Mouse (Mus musculus) thymus, postnatal 36 days (tissue): ENCODE data around the gene Egfl8.

ENCODE experiments used
- DNase-seq, 2 experiments: peaks; one replicate each; pipeline ENCODE4 v3.0.0; 2022; ENCODE audit warnings: mixed read lengths in 2 of 2

Egfl8 gene

GRCm38 (mm10) chr17:34646906-34647787, 31.4 kb upstream of the Egfl8 start, which contains the start of gene Atf6b:
Gene Atf6b (plus strand): TSS chr17:34647146.
- DNase-seq, result peak; percentile 88 to 96

DNA sequence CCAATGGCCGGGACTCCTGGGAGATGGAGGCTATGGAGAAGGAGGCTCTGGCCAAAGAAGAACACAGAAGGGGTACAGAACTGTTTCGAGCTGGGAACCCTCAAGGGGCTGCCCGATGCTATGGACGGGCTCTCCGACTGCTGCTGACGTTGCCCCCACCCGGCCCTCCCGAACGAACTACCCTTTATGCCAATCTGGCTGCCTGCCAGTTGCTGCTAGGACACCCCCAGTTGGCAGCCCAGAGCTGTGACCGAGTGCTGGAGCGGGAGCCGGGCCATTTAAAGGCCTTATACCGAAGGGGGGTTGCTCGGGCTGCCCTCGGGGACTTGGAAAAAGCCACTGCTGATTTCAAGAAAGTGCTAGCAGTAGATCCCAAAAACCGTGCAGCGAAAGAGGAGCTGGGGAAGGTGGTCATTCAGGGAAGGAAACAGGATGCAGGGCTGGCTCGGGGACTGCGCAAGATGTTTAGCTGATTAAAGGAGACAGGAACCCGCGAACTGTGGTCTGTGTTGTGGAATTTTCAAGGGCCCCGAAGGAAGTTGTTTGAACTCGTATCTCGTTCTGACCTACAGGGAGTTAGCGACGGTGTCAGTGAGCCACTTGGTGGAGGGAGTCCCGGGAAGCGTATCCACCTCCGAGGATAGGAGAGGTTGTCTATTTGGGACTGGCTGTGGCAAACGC, 30.2 kb upstream of the Egfl8 start:
- DNase-seq, result no peak

DNA sequence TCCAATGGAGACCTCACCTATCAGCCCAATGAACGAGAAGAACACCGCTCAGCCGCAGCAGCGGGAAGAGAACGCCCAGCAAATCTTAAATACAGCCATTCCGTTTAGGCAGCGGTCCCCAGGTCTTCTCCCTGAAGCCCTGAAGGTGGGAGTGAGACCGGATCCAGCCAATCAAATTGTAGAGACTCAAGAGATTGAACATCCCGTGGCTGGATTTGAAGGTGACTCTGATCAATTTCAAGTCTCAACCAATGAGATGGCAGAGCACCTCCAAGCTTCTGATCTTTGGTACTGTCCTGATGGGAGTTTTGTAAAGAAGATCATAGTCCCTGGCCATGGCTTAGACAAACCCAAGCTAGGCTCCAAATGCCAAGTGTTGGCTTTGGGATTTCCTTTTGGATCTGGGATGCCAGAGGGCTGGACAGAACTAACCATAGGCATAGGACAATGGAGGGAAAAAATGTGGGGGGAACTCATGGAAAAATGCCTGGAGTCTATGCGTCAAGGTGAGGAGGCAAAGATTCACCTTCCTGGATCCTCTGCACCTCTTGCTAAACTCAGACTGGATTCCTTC, 29.6 kb upstream of the Egfl8 start:
- no peak for DNase-seq

- peak; percentile 94 for DNase-seq
Observed at GRCm38 (mm10) chr17:34644608-34645007, 28.8 kb upstream of the Egfl8 start, which contains the start of gene Fkbpl. Gene Fkbpl (plus strand): TSS chr17:34644764.

DNA sequence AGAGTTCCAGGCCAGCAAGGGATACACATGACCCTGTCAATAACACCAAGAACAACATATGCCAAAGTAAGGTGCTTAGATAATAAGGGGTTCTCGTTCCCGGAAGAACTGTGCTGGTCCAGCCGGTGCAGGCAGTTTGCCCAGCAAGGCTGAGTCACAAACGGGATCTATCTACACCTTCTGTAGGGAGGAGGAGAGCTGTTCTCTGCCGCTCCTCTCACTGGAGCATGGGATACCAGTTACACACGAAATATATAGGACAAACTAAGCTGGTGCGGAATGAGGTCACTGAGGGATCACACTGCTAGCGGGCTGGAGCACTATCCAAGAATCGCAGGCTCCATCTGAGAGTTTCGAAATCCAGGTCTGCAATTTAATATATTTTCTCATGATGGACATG, 28.2 kb upstream of the Egfl8 start:
- no peak for DNase-seq

- no peak for DNase-seq
Observed at GRCm38 (mm10) chr17:34643379-34643778, 27.6 kb upstream of the Egfl8 start.

GRCm38 (mm10) chr17:34641945-34642344, 26.2 kb upstream of the Egfl8 start:
- DNase-seq, result no peak

DNA sequence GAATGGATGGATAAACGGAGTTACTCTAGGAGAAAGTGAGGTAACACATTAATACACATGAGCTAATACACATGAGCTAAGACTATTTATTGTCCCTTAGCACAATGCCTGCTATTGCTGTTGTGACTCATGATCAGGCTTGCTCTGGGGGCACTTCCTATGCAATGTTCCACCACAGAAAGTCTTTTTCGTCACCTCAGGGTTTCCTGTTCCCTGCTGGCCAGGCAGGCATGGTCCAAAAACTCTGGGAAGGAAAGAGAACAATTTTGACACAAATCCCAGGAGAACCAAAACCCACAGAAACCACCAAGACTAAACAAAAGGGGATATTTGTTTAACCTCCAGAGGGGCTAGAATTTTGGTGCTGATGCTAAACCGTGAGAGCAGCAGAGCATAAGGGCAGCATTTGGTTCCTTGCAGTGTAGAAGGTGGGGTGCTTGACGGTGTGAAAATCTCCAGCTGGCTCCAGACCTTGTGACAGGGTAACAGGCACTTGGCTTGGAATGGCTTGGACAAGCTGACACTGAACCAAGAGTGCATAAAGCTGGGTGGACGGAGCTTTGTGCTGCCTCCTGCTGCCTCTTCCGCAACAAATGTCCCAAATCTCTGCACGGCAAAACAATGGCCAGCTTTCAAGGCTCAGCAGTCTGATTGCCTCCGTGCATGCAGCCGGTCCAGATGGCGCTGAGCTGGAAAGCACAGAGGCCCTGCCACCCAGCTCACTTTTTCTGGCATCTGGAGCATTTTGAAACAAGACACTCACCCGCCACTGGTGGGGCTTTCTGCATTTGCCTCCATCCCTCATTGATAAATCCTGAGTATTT, 25.2 kb upstream of the Egfl8 start:
- DNase-seq, result no peak

GRCm38 (mm10) chr17:34639461-34640255, 23.9 kb upstream of the Egfl8 start:
- no peak for DNase-seq

GRCm38 (mm10) chr17:34637459-34637858, 21.7 kb upstream of the Egfl8 start:
- no peak for DNase-seq

DNA sequence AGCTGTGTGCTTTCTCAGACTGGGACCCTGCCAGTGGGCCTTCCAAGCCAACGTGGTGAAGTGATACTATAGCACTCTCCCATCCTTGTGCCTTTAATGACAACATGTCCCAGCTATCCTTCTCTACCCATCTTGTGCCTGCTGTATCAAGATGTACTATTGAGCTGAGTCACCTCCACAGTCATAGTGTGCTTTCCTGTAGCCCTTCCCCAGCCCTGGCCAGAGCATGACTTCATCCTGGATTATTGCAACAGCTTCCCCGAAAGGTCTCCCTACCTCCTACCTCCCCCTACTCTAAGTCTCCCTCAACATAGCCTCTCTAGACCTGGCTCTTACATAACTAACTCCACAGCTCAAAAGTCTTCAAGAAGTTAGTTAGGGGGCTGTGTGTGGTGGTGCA, 19.9 kb upstream of the Egfl8 start:
- DNase-seq, result no peak

GRCm38 (mm10) chr17:34632261-34632691, 16.5 kb upstream of the Egfl8 start:
- peak; percentile 86 to 91 for DNase-seq

GRCm38 (mm10) chr17:34631647-34632046, 15.9 kb upstream of the Egfl8 start:
- peak; percentile 26 to 51 for DNase-seq

- DNase-seq, result peak; percentile 74 to 83
Observed at GRCm38 (mm10) chr17:34630761-34631301, 15.1 kb upstream of the Egfl8 start.

DNA sequence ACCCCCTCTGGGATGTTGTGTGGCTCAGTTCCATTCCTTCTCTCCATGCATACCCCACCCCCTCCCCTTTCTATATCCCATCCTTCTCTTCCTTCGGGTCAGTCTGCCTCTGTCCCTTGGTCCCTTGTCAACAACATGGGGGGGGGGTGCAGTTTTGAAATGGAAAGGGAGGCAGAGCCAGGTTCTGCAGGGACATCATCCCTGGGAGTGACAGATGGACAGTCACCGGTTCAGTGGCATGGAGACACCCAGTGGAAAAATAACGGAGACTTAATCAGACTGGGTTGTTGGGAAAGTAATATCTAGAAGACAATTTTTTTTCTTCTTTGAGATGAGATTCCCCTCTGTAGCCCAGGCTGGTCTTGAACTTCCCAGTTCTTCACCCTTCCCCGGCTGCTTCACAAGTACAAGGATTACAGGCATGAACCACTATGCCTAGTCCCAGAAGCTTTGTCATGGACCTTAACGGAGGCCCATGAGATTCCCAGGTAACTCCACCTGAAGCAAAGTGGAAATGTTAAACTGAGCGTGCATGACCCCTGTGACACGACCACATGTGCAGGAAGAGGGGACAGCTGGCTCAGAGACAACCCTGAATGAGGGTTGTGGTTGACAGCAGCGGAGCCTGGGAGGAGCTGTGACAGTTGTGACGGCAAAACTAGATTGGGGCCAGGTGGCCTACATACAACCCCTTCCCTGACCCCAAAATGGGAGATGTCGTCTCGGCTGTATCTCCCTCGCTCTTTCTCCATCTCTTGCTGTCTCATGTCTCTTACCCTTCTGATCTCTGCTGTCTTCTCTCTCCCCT, 14.2 kb upstream of the Egfl8 start:
- peak; percentile 75 to 88 for DNase-seq

DNA sequence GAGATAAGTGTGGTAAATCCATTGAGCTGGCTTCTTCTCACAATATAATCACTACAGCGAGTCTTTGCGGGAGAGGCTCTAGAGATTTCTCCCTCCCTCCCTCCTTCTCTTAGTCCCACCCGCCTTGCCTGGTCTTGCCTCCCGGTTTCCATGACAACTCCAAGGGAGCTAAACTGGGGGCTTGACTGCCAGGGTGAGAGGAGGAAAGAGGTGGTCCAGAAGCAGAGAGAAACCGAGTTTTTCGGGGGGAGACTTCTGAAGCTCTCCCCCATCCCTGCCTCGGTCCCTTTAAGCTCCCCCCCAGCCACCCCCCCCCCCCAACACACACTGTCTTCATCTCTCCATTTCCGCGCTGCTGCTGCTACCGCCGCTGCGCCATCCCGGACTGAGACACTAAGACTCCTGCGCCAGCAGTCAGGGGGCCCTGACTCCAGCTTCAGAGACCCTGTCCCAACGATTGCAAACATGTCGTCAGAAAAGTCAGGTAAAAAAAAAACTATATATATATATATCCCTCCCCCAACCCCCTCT, 13.5 kb upstream of the Egfl8 start, which contains the start of gene Prrt1:
TSS of gene Prrt1 (plus strand) at position 313 of the 531 bp plus-strand sequence.
- peak; percentile 57 to 71 for DNase-seq

- DNase-seq, result peak; percentile 49 to 56
Observed at GRCm38 (mm10) chr17:34628644-34628967, 12.8 kb upstream of the Egfl8 start.

DNA sequence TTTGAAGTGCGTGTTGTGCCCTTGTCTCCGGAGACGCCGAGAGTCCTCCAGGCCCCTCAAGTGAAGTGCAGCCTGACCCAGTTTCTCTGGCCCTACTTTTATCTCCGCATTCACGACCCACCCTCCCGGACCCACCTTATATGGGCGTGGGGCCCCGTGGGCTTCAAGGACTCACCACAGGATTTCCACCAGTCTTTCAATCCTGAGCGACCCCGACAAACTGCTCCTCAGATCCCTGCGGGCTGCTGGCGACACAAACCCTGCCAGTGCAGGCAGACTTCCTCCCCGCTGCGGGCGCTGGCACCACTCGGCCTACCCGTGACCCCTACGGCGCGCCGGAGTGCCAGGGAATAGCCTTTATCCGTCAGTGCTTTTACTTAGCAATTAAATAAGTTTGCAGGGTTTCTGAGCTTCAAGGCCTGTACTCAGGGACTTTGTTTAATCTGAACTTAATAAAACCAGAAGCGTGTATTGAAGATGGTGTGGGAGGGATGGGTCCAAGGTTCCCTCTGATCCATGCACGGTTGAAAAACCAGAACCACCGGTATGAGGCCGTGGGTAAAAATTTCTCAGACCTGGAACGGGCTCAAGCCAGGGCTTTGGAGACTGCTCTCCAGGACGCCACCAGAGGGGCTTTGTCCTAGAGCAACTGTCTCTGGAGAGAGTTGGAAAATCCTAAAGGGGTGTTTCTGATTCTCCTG, 12.3 kb upstream of the Egfl8 start, which contains the start of gene Ppt2:
TSS of gene Ppt2 (minus strand) at position 568 of the 701 bp plus-strand sequence.
- peak; percentile 69 to 74 for DNase-seq
